Mouse (Mus musculus): ENCODE results near the gene Pear1. TPM values are rescaled to one million over a fixed set of nuclear protein-coding genes. Genes with fewer than 3 reads are reported as not detected.

The Pear1 gene
- polyA plus RNA-seq, 1 experiment from 2014 or later: 19.9 TPM

DNA sequence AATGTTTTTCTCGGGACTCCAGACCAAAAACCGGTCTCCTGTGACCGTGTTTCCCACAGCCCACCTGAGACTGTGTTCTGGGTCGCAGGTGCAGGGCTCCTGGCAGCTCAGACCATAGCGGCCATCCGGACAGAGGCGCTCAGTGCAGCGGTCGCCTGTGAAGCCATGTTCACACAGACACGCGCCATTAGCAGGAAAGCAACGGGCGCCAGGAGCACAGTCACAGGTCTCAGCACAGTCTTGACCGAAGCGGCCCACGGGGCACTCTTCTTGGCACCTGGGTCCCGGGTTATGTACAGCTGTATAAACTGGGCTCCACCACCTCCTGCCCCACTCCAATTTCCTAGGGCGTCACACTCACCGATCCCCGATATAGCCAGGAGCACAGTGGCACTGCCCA lies 67.6 kb downstream of the Pear1 start:
- H3K4me3 ChIP-seq: peak overlapping the region; percentile 38
- WGBS: 52% methylated on average over 20 of the region's 20 CpGs

DNA sequence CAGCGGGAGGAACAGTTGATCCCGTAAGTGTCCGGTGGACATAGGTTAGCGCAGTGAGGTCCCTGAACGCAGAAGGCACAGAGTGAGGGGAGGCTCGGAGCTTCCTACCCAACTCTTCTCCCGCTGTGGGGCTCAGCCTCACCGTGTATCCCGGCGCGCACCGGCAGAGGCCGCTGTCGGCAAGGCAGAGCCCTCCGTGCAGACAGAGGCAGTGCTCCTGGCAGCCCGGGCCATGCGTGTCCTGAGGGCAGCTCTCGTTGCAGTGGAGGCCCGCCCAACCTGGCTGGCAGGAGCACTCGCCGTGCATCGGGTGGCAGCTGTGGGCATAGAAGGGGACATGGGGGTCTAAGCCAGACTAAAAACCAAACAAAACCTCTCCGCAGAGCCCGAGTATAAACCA lies 68.1 kb downstream of the Pear1 start:
- peak; percentile 89 for DNase-seq (ENCODE audit: low spot score)
- peak overlapping the region; percentile 66 for H3K27ac ChIP-seq
- H3K4me1 ChIP-seq (replicated peaks): peaks cover 35% of the 10 kb centered on the region
- H3K4me3 ChIP-seq: peak overlapping the region; percentile 38
- peaks cover 68% of the 10 kb centered on the region for H3K27me3 ChIP-seq (ENCODE audit: insufficient read depth, poor library complexity, severe bottlenecking)
- 4% methylated on average over 24 of the region's 24 CpGs for WGBS
- H3K9me3 ChIP-seq: no peaks in the 10 kb centered on the region
- H3K36me3 ChIP-seq: 0 out of 2 replicates have a peak, but pooled peaks cover 7% of the 10 kb centered on the region

More for the DNA sequence above, 67.6 kb downstream of the Pear1 start:
- H3K36me3 ChIP-seq: 0 out of 2 replicates have a peak, but pooled peaks cover 7% of the 10 kb centered on the region
- peaks cover 68% of the 10 kb centered on the region for H3K27me3 ChIP-seq (ENCODE audit: insufficient read depth, poor library complexity, severe bottlenecking)
- H3K27ac ChIP-seq: no peak overlapping the region
- DNase-seq (ENCODE audit: low spot score): no peak
- peaks cover 40% of the 10 kb centered on the region for H3K4me1 ChIP-seq (replicated peaks)
- H3K9me3 ChIP-seq: no peaks in the 10 kb centered on the region

DNA sequence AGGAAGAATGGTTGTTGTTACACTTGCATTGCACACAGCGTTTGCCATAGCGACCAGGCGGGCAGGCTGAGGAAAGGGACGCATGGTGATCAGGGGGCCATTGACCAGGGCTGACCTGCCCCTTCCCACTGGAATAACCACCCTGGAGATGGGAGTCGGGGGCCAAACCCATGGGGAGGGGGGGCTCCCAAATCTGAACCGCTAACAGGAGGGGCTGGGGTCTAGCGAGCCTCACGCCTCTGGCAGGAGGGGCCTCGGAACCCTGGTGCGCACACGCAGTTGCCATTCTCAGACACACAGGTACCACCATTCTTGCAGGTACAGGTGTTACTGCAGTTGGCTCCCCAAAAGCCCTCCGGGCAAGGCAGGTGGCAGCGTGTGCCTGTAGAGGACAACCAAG lies 70.3 kb downstream of the Pear1 start:
- H3K9me3 ChIP-seq: no peaks in the 10 kb centered on the region
- no peak overlapping the region for H3K27ac ChIP-seq
- H3K4me3 ChIP-seq: no peak overlapping the region
- no peak for DNase-seq (ENCODE audit: low spot score)
- H3K27me3 ChIP-seq (ENCODE audit: insufficient read depth, poor library complexity, severe bottlenecking): peaks cover 62% of the 10 kb centered on the region
- H3K4me1 ChIP-seq (replicated peaks): peaks cover 20% of the 10 kb centered on the region
- WGBS: 86% methylated on average over 13 of the region's 13 CpGs
- 0 out of 2 replicates have a peak, but pooled peaks cover 10% of the 10 kb centered on the region for H3K36me3 ChIP-seq

DNA sequence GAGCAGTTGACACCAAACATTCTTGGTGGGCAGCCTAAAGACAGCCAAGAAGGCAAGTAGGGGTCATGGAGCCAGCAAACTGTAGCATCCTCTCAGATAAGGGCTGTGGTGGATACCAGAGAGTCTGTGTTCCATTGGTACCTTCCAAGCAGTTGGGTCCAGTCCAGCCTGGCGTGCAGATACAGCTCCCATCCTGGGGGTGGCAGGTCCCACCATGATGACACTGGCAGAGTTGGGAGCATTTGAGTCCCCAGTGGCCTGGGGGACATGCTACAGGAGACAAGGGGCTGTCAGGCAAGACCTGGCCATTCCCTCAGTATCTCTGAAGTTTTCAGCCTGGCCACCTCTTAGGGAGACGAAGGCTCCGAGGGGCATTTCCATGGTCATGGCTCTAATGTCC lies 71.5 kb downstream of the Pear1 start:
- 87% methylated on average over 3 of the region's 3 CpGs for WGBS
- no peak for DNase-seq (ENCODE audit: low spot score)
- peaks cover 50% of the 10 kb centered on the region for H3K27me3 ChIP-seq (ENCODE audit: insufficient read depth, poor library complexity, severe bottlenecking)

DNA sequence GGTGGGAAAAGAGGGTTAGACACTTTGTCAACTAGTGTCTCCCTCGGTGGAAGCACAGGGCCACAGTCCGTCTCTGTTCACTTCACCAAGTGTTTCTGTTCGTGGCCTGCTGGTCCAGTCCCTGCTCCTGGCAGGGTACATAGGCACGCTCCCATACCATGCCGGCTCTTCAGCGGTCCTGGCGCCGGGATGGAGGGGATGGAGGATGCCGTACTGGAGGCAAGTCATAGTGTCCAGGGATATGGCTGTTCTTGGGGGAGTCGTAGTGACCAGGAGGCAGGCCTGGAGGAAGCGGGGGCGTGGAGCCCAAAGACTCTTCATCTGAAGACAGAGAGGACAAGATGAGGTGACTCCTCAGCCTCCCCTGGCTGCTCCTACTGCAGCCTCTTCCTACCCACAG lies 74.1 kb downstream of the Pear1 start:
- WGBS: 89% methylated on average over 12 of the region's 12 CpGs
- no peak overlapping the region for H3K4me3 ChIP-seq
- peaks cover 24% of the 10 kb centered on the region for H3K27me3 ChIP-seq (ENCODE audit: insufficient read depth, poor library complexity, severe bottlenecking)

More for the DNA sequence above, 71.5 kb downstream of the Pear1 start:
- 0 out of 2 replicates have a peak, but pooled peaks cover 10% of the 10 kb centered on the region for H3K36me3 ChIP-seq
- no peaks in the 10 kb centered on the region for H3K9me3 ChIP-seq
- no peak overlapping the region for H3K4me3 ChIP-seq
- H3K4me1 ChIP-seq (replicated peaks): peaks cover 22% of the 10 kb centered on the region
- H3K27ac ChIP-seq: no peak overlapping the region

DNA sequence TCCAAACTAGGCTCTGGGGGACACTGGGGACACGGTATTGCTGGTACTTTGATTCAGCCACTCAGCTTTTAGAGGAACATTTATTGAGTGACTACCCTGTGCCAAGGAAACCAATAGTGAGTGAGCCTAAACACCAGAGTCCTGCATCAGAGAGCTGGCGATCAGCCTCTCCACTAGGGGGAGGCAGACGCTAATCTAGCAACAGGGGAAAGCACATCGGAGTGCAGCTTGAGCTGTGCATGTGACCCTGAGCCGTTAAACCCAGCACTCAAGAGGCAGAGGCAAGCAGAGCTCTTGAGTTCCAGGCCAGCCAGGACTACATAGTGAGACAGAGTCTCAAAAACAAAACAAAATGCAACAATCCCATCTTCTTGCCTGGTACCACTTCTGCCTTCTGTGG lies 75.1 kb downstream of the Pear1 start:
- Histone ChIP-seq H3K27me3 (ENCODE audit: insufficient read depth, poor library complexity, severe bottlenecking) (peaks cover 15% of the 10 kb centered on the region; the same call in 1 of the 2 replicates), H3K27ac (no peak overlapping the region), H3K4me1 (replicated peaks) (peaks cover 25% of the 10 kb centered on the region), H3K36me3 (0 out of 2 replicates have a peak, but pooled peaks cover 10% of the 10 kb centered on the region), H3K4me3 (no peak overlapping the region), H3K9me3 (no peaks in the 10 kb centered on the region)
- WGBS: 17% methylated on average over 5 of the region's 5 CpGs
- DNase-seq (ENCODE audit: low spot score): peak; percentile 52

More for the DNA sequence above, 74.1 kb downstream of the Pear1 start:
- Histone ChIP-seq H3K9me3 (no peaks in the 10 kb centered on the region), H3K36me3 (0 out of 2 replicates have a peak, but pooled peaks cover 10% of the 10 kb centered on the region), H3K4me1 (replicated peaks) (peaks cover 19% of the 10 kb centered on the region), H3K27ac (no peak overlapping the region)
- no peak for DNase-seq (ENCODE audit: low spot score)

DNA sequence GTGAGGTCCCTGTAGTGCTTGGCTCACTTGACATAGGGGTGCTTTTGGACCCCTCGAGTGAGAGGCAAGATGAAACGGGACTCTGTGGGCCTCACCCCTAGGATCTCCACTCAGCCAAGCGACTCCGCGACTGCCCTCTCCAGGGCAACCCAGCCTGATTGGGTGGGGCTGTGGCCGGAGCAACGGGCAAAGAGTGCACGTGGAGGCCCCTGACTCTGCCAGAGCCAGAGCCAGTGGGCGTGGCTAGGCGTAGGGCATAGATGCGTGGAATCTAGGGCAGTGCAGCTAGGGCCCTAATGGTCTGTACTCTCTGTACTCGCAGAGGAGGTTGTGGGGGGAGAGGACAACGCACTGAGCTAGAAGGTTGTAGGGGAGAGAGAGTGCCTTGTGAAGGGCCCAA lies 75.7 kb downstream of the Pear1 start, which contains the start of gene Lrrc71:
Gene Lrrc71 (minus strand): TSS at position 195 of the 400 bp plus-strand sequence.
- 44% methylated on average over 13 of the region's 13 CpGs for WGBS
- Histone ChIP-seq H3K4me3 (no peak within 1 kb of the TSS), H3K9me3 (no peaks in the 10 kb centered on the region), H3K36me3 (0 out of 2 replicates have a peak, but pooled peaks cover 8% of the 10 kb centered on the region), H3K4me1 (replicated peaks) (peaks cover 25% of the 10 kb centered on the region), H3K27ac (no peak within 1 kb of the TSS), H3K27me3 (ENCODE audit: insufficient read depth, poor library complexity, severe bottlenecking) (peaks cover 9% of the 10 kb centered on the region; the same call in 1 of the 2 replicates)
- no peak for DNase-seq (ENCODE audit: low spot score)

DNA sequence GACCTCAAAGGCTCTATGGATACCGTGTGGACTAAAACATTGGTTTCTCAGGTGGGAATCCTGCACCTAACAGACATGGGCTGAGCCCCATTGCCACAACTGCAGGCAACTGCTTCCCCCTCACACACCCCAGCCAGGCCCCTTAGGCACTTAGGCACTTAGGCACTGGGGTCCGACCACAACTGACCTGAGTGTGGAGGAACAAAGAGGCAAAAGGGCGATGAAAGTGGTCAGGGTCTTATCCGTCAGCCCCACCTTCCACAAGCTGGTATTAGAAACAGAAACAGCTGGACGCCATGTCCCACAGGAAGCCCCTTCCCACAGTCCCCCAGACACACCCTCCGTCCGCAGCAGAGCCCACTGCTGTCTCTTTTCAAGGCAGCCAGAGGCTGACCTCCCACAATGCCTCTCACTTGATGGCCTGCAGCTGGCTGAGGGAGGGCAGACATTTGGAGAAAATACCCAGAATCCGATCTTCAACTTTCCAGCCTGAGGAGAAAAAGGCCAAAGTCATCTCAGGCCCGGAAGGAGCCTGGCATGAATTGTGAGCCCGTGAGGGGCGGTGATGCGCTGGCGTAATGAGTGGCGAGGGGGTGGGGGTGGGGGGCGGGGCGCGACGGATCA lies 79.0 kb downstream of the Pear1 start:
- Histone ChIP-seq H3K4me1 (replicated peaks) (peaks cover 25% of the 10 kb centered on the region), H3K36me3 (0 out of 2 replicates have a peak, but pooled peaks cover 3% of the 10 kb centered on the region), H3K9me3 (no peaks in the 10 kb centered on the region), H3K4me3 (peak overlapping the region; percentile 35), H3K27me3 (ENCODE audit: insufficient read depth, poor library complexity, severe bottlenecking) (peaks cover 2% of the 10 kb centered on the region; the same call in 1 of the 2 replicates), H3K27ac (peak overlapping the region; percentile 81)
- WGBS: 31% methylated on average over 18 of the region's 18 CpGs
- no peak for DNase-seq (ENCODE audit: low spot score)

DNA sequence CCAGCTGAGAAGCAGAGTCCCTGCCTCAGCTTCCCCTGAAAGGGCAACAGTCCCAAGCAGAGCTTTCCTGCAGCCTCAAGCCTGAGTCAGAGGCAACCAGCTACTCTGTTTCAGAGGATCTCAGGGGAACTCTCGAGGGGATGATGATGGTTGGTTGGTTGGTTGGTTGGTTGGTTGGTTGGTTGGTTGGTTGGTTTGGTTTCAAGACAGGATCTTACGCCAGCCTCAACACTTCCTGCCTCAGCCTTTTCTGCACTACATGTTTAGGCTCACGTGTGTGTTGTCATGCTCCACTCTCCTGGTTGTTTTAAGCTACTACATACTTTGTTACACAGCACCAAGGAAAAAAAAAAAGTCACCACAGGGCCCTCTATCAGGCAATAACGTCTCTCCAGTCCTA lies 80.2 kb downstream of the Pear1 start:
- Histone ChIP-seq H3K9me3 (no peaks in the 10 kb centered on the region), H3K36me3 (peaks cover 10% of the 10 kb centered on the region), H3K27ac (no peak overlapping the region), H3K4me3 (no peak overlapping the region), H3K4me1 (replicated peaks) (peaks cover 25% of the 10 kb centered on the region), H3K27me3 (ENCODE audit: insufficient read depth, poor library complexity, severe bottlenecking) (no peaks in the 10 kb centered on the region)
- DNase-seq (ENCODE audit: low spot score): no peak
- 88% methylated on average over 4 of the region's 4 CpGs for WGBS

DNA sequence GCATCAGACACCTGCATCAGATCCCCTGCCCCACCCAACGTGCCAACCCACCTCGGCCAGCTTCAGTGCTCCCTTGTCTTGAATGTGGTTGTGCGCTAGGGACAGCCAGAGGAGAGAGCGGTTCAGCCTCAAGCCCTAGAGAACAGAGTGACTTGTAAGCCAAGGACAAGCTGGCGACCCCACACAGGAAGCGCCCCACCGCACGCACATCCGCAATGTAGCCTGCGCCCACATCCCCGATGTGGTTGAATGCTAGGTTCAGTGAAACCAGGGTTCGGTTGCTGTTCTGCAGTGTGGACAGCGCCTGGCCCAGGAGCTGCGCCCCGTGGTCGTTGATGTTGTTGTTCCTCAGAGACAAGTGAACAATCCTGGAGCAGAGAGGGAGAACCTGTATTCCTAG lies 81.4 kb downstream of the Pear1 start:
- WGBS: 88% methylated on average over 16 of the region's 16 CpGs
- no peak overlapping the region for H3K4me3 ChIP-seq
- no peak for DNase-seq (ENCODE audit: low spot score)
- H3K4me1 ChIP-seq (replicated peaks): peaks cover 18% of the 10 kb centered on the region
- no peak overlapping the region for H3K27ac ChIP-seq
- no peaks in the 10 kb centered on the region for H3K27me3 ChIP-seq (ENCODE audit: insufficient read depth, poor library complexity, severe bottlenecking)
- peaks cover 21% of the 10 kb centered on the region for H3K36me3 ChIP-seq
- no peaks in the 10 kb centered on the region for H3K9me3 ChIP-seq

DNA sequence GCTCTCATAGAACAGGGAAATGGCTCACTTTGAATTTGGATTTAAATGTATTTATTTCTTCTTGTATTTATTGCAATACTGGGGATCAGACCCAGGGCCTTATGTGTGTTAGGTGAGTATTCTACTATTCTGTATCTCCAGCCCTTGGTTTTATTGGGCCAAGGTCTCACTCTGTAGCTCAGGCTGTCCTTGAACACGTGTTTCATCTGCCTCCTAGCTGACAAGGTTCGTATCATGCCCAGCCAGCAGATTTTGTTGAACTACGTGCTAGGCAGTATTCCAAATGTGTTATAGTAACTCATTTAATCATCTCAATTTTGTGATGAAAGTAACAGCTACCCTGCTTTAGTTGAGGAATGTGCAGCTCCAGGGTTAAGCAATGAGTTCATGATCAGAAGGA lies 82.1 kb downstream of the Pear1 start:
- WGBS: 91% methylated on average over 3 of the region's 3 CpGs

DNA sequence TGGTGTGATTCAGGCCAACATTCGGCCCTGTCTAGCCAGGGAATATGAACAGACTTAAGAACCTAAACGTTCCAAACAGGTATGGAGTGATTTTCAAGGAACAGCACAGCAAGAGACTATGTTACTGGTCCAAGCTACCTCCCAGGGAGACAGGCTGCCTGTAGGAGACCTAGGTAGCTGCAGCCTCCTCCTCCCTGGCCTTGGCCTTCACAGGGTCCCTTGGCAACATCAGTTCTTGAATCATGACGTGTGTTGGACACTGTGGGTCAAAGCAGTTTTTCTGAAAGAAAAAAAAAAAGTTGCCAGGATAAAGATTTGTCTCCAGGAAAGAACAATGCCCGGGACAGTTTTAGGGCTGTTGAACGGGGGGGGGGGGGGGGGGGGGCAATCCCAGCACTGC lies 85.2 kb downstream of the Pear1 start:
- H3K9me3 ChIP-seq: no peaks in the 10 kb centered on the region
- H3K4me3 ChIP-seq: no peak overlapping the region
- no peak overlapping the region for H3K27ac ChIP-seq
- WGBS: 88% methylated on average over 5 of the region's 5 CpGs
- no peaks in the 10 kb centered on the region for H3K27me3 ChIP-seq (ENCODE audit: insufficient read depth, poor library complexity, severe bottlenecking)
- no peak for DNase-seq (ENCODE audit: low spot score)
- H3K36me3 ChIP-seq: peaks cover 58% of the 10 kb centered on the region
- 0 out of 2 replicates have a peak, but pooled peaks cover 5% of the 10 kb centered on the region for H3K4me1 ChIP-seq (replicated peaks)

More for the DNA sequence above, 82.1 kb downstream of the Pear1 start:
- Histone ChIP-seq H3K36me3 (peaks cover 27% of the 10 kb centered on the region), H3K27me3 (ENCODE audit: insufficient read depth, poor library complexity, severe bottlenecking) (no peaks in the 10 kb centered on the region), H3K9me3 (no peaks in the 10 kb centered on the region), H3K4me1 (replicated peaks) (peaks cover 18% of the 10 kb centered on the region), H3K4me3 (no peak overlapping the region), H3K27ac (no peak overlapping the region)
- DNase-seq (ENCODE audit: low spot score): no peak

DNA sequence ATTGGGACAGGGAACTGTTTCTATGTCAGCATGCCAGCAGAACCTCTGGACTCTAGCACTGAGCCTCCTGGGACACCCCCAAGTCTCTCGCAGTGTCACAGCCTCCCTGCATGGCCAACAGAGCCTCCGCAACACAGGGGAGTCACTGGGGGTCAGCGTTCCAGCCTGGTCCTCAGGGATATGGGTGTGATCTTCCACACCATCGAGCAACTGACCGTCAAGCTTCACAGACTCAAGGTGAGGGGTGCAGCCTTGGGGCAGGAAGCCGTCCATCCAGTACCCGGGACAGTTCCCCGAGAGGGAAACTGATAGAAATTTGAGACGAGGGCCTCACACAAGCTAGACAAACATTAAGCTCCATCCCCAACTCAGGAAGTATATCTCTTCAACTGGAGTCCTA lies 88.8 kb downstream of the Pear1 start:
- Histone ChIP-seq H3K27ac (no peak overlapping the region), H3K27me3 (ENCODE audit: insufficient read depth, poor library complexity, severe bottlenecking) (no peaks in the 10 kb centered on the region), H3K36me3 (peaks cover 94% of the 10 kb centered on the region), H3K4me1 (replicated peaks) (0 out of 2 replicates have a peak, but pooled peaks cover 5% of the 10 kb centered on the region), H3K9me3 (no peaks in the 10 kb centered on the region), H3K4me3 (no peak overlapping the region)
- 80% methylated on average over 9 of the region's 9 CpGs for WGBS
- DNase-seq (ENCODE audit: low spot score): no peak

Data from hindbrain, embryonic 10.5 days (tissue).